Mouse (Mus musculus) bone marrow, adult 2 months (tissue): ENCODE results near the gene Meis2. TPM values are rescaled to one million over a fixed set of nuclear protein-coding genes. Genes with fewer than 3 reads are reported as not detected.

Experiments
- H3K27ac ChIP-seq: fragments of 200-500 bp; 2 replicates; pipeline ENCODE4 v1.5.1; 2012; ENCODE audit warnings: low read depth, mild to moderate bottlenecking, control low read depth, inconsistent platforms, low read length; ENCODE audit not compliant: control insufficient read depth, poor library complexity, insufficient read depth
- H3K4me1 ChIP-seq: fragments of 200-500 bp; 2 replicates; pipeline ENCODE4 v1.6.1; 2011; ENCODE audit warnings: low read length; ENCODE audit not compliant: control insufficient read depth, insufficient read depth
- H3K4me3 ChIP-seq: fragments of 200-500 bp; replicated peaks from 2 replicates; pipeline ENCODE3; 2011; ENCODE audit warnings: mild to moderate bottlenecking, low read depth, low read length, control low read depth; ENCODE audit not compliant: control insufficient read depth
- CTCF ChIP-seq: fragments of 200-500 bp; IDR thresholded peaks from 2 replicates; pipeline ENCODE4 v1.5.1; 2011; ENCODE audit warnings: low read length, control low read depth; ENCODE audit not compliant: control insufficient read depth, insufficient read depth
- POLR2A ChIP-seq: fragments of 200-500 bp; IDR thresholded peaks from 2 replicates; pipeline ENCODE4 v1.6.1; 2011; ENCODE audit warnings: low read depth, mild to moderate bottlenecking, control low read depth, low read length, borderline replicate concordance; ENCODE audit not compliant: control insufficient read depth
- WGBS: fragments of 180-500 bp; shearing (Covaris S2); methylation state at CpG from one replicate; pipeline ENCODE4 v1.1.7; 2018; 5-methylcytosine and 5-hydroxymethylcytosine counted together
- polyA plus RNA-seq: library from polyadenylated mRNA; stranded (reverse); fragments of >200 nt; gene quantifications from 2 replicates; pipeline ENCODE4 v1.2.4, GENCODE M21; 2011; ENCODE audit warnings: low replicate concordance; ENCODE audit not compliant: missing spikeins, insufficient read depth, insufficient read length

The Meis2 gene
- polyA plus RNA-seq, 1 experiment = 7.9 TPM

DNA sequence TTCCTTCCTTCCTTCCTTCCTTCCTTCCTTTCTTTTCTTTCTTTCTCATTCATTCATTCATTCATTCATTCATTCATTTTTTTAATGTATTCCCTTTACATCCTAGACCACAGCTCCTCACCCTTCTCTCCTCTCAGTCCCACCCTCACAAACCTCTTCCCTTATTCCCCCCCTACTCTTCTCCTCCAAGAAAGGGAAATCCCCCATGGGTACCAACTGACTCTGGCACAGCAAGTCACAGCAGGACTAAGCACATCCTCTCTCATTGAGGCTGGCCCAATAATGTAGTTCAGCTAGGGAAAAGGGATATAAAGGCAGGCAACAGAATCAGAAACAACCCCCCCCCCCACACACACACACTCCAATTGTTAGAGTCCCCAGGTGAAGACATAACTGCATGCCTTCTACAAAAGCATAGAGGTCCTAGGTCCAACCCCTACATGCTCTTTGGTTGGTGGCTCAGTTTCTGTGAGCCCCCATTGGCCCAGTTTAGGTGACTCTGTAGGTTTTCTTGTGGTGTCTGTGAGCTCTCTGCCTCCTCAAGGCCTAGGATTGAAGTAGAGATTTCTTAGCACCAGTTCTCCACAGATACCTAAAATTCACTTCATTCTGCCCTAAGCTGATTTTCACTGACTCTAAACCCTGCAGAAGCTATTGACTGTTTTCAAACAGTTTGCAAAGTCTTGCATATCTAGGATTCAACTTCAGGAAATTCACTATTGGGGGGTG, 11.3 kb upstream of the Meis2 start:
- Histone ChIP-seq H3K4me1 (no peaks in the 10 kb centered on the region), H3K4me3 (no peak overlapping the region), H3K27ac (no peak overlapping the region)
- TF ChIP-seq CTCF = no peak
- no peak for TF ChIP-seq POLR2A

DNA sequence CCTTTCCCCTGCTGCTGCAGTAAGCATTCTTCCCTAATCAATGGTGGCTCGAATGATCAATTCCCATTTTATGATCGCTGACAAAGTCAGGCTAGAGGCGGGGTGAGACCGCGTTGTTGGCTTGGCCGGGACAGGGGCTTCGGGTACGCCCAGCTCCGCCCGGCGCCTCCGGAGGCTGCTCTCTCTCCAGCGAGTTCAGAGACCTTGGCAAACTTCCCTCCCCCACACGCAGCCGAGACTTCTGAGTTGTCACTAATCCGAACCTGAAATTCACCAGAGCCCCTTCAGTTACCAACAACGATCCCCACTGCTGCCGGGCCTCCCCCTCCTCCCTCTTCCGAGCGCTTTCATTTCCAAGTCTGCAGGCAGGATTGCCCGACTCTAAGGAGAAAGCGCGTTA, 10.3 kb upstream of the Meis2 start:
- Histone ChIP-seq H3K4me3 (no peak overlapping the region), H3K4me1 (no peaks in the 10 kb centered on the region), H3K27ac (no peak overlapping the region)
- TF ChIP-seq POLR2A (no peak), CTCF (no peak)
- WGBS = 2% methylated on average over 23 of the region's 23 CpGs

DNA sequence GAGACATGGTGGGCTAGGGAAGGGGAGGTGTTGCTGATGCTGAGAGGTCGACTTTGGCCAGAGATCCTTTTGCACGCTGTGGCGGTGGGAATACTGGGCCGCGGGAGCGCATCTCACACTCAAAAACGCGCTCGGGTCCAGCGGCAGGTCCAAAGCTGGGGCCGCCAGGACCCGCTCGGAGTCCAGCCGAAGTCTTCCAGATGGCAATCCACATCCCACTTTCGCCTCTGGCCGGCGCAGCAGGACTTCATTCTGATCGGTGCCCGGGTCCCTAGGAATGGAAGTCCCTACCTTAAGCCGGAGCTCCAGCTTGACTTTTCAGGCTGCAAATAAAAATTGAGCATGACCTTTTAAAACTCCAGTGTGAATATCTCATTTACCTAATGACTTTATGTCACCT, 9.8 kb upstream of the Meis2 start:
- no peak overlapping the region for H3K27ac ChIP-seq
- TF ChIP-seq CTCF (no peak), POLR2A (no peak)
- 4% methylated on average over 20 of the region's 20 CpGs for WGBS
- no peak overlapping the region for H3K4me3 ChIP-seq
- H3K4me1 ChIP-seq = no peaks in the 10 kb centered on the region

DNA sequence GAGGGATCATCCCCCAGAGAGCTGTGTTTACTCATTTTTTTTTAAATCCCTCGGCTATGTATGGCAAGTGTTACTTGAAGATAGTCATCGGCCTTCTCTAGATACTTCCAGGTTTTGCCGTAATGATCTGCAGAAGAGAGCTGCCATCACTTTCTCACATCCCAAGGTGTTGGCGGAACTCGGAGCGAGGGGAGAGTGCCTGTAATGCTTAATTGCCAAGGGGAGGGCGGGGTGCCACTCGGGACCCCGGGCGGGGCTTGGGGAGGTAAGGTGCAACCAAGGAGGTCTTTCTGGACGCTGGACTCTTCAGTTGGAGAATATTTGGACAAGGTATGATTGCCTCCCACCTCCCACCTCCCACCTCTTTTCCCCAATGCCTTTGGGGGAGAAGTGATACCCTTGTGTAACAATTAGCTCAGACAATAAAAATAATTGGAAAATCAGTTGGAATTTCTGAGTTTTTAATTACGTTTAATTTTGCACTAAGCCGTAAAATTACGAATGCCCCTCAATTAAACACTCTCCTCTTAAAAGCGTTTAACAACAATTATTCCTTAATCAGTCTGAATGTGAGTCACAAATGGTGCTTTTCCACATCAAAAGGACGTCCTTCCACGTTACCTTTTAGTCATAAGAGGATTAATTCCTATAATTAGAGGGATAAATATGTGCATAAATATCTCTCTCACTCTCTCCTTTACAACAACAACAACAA, 9.2 kb upstream of the Meis2 start:
- no peak for TF ChIP-seq CTCF
- TF ChIP-seq POLR2A = no peak
- WGBS = 18% methylated on average over 17 of the region's 17 CpGs
- H3K27ac ChIP-seq = no peak overlapping the region
- no peaks in the 10 kb centered on the region for H3K4me1 ChIP-seq
- no peak overlapping the region for H3K4me3 ChIP-seq

DNA sequence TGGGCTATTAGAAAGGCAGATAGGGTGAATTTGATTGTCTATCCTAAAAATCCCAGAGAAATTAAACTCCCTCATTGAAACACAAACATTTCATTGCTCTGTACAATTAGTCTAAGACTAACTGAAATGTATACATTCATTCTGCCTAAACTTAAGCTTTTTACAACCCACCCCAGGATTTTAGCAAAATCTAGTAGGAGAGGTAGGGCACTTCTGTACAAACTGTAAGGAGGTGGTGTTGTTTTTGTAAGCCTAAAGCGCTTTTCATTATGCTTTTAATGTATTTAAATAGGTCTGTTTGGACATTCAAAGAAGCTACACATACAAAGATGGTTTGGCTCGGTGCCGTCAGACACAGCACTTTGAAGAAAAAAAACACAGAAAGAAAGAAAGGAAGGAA, 8.4 kb upstream of the Meis2 start:
- H3K4me3 ChIP-seq = no peak overlapping the region
- H3K4me1 ChIP-seq = no peaks in the 10 kb centered on the region
- TF ChIP-seq POLR2A (no peak), CTCF (no peak)
- no peak overlapping the region for H3K27ac ChIP-seq
- WGBS = 54% methylated on average over 3 of the region's 3 CpGs

DNA sequence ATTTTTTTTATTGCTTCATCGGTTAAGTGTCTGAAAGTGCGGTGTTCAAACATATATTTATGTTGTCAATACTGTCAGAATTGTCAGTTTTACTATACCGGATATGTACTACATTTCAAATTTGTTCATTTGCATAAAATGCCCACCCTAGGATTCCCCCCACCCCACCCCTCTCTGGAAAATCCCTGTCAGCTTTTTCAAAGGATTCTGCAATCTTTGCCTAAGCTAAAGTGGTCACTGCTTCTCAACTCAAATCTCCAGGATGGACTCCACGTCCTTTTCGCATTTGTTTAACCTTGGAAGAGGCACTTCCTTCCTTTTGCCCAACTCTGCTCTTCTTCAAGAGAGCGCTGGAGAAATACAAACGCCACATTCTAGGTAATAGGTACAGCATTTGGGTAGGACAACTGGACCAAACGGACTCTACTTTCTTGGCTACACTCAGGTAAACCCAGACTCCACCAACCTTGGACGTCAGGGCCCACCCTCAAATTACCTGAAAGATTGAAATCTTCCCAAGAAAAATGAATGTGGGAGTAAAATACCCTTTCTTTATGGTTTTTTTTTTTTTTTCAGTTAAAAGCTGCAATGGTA, 7.8 kb upstream of the Meis2 start:
- Histone ChIP-seq H3K4me1 (no peaks in the 10 kb centered on the region), H3K4me3 (no peak overlapping the region), H3K27ac (no peak overlapping the region)
- whole genome bisulfite sequencing = 26% methylated on average over 9 of the region's 9 CpGs
- no peak for TF ChIP-seq CTCF
- TF ChIP-seq POLR2A = no peak

DNA sequence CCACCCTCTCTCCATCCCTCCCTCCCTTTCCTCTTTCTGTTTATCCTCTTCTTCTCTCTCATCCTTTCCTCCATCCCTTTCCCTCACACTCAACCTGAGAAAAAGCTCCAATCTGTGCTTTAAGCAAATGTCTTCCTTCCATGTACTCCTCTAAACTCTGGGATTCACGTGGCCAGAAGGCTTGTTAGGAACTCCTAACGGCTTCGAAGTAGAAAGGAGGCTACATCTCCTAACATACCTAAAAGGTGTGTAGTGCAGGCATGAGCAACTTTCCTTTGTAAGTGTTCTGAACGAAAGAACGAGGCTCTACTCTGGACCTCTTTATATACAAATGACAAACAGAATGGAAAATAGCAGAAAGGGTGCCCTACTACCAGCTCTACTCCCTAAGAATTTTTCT, 7.1 kb upstream of the Meis2 start:
- no peak overlapping the region for H3K4me3 ChIP-seq
- TF ChIP-seq CTCF (no peak), POLR2A (no peak)
- no peak overlapping the region for H3K27ac ChIP-seq
- no peaks in the 10 kb centered on the region for H3K4me1 ChIP-seq
- whole genome bisulfite sequencing = 12% methylated on average over 5 of the region's 5 CpGs

DNA sequence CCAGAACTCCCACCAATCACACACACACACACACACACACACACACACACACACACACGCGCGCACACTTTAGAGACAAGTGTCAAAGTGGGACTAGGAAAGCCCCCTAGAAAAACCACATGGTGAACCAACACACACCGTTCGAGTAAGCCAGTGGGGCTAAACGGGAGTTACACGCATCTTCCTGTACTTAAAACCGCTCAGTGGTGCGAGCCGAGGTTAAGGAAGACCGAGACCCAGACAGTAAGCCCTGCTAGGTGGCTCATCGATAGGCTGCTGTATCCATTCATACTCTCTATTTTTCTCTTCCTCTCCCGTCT, 6.6 kb upstream of the Meis2 start:
- no peaks in the 10 kb centered on the region for H3K4me1 ChIP-seq
- no peak for TF ChIP-seq POLR2A
- no peak for TF ChIP-seq CTCF
- no peak overlapping the region for H3K4me3 ChIP-seq
- 6% methylated on average over 13 of the region's 13 CpGs for WGBS
- no peak overlapping the region for H3K27ac ChIP-seq
